Mouse (Mus musculus) embryonic facial prominence, embryonic 11.5 days (tissue): ENCODE results near the gene Usp28. TPM values are rescaled to one million over a fixed set of nuclear protein-coding genes. Genes with fewer than 3 reads are reported as not detected.
"Not testable (repeated sequence)": the region's sequence is repeated elsewhere in the genome, so short reads cannot be mapped to it uniquely, and the experiment has no call there.

Source experiments
- ATAC-seq: fragments of 200-750 bp; cut with Nextera tagmentation; replicated peaks from 2 replicates; pipeline ENCODE4 v1.8.0; 2017; ENCODE audit warnings: low read depth; ENCODE audit not compliant: insufficient number of reproducible peaks, low FRiP score, low TSS enrichment
- DNase-seq: peaks from one replicate; pipeline ENCODE4 v3.0.0-alpha.2; 2015; ENCODE audit warnings: low spot score
- H3K27ac ChIP-seq: fragments of 300-500 bp; sonication (generic); replicated peaks from 2 replicates; pipeline ENCODE4 v1.5.1; 2014; ENCODE audit warnings: mild to moderate bottlenecking, low read depth, low read length, control low read depth
- H3K27me3 ChIP-seq: fragments of 300-500 bp; sonication (generic); 2 replicates; pipeline ENCODE4 v1.6.1; 2014; ENCODE audit warnings: mild to moderate bottlenecking, low read length, moderate library complexity, mixed read lengths; ENCODE audit not compliant: control insufficient read depth, insufficient read depth
- H3K36me3 ChIP-seq: fragments of 300-500 bp; sonication (generic); replicated peaks from 2 replicates; pipeline ENCODE4 v1.6.1; 2014; ENCODE audit warnings: low read depth, mild to moderate bottlenecking, low read length, moderate library complexity, mixed read lengths; ENCODE audit not compliant: control insufficient read depth, insufficient read depth
- H3K4me1 ChIP-seq: fragments of 300-500 bp; sonication (generic); 2 replicates; pipeline ENCODE4 v1.6.1; 2014; ENCODE audit warnings: low read length, mixed read lengths; ENCODE audit not compliant: control insufficient read depth, insufficient read depth
- H3K4me2 ChIP-seq: fragments of 300-500 bp; sonication (generic); 2 replicates; pipeline ENCODE4 v1.6.1; 2014; ENCODE audit warnings: low read depth, mild to moderate bottlenecking, control low read depth, low read length, moderate library complexity
- H3K4me3 ChIP-seq: fragments of 300-500 bp; sonication (generic); 2 replicates; pipeline ENCODE4 v1.5.1; 2014; ENCODE audit warnings: low read depth, low read length, control low read depth
- H3K9ac ChIP-seq: fragments of 300-500 bp; sonication (generic); replicated peaks from 2 replicates; pipeline ENCODE4 v1.6.1; 2014; ENCODE audit warnings: mild to moderate bottlenecking, control low read depth, low read length
- H3K9me3 ChIP-seq: fragments of 300-500 bp; sonication (generic); replicated peaks from 2 replicates; pipeline ENCODE4 v1.6.1; 2016; ENCODE audit warnings: mild to moderate bottlenecking, low read length, inconsistent platforms, mixed read lengths; ENCODE audit not compliant: control insufficient read depth
- WGBS: fragments of 180-500 bp; shearing (Covaris S2); extraction: QIAGEN DNeasy Blood & Tissue Kit; methylation state at CpG from one replicate; pipeline ENCODE4 v1.1.7; 2014; 5-methylcytosine and 5-hydroxymethylcytosine counted together
- polyA plus RNA-seq: library from polyadenylated mRNA; unstranded; fragments of >200 nt; fragmentation: Nextera tagmentation; extraction: Ambion mirVana; gene quantifications from 2 replicates; pipeline ENCODE4 v1.2.1, GENCODE M21; 2014

Gene Usp28
- polyA plus RNA-seq, 1 experiment from 2014 or later: 38.8 TPM

DNA sequence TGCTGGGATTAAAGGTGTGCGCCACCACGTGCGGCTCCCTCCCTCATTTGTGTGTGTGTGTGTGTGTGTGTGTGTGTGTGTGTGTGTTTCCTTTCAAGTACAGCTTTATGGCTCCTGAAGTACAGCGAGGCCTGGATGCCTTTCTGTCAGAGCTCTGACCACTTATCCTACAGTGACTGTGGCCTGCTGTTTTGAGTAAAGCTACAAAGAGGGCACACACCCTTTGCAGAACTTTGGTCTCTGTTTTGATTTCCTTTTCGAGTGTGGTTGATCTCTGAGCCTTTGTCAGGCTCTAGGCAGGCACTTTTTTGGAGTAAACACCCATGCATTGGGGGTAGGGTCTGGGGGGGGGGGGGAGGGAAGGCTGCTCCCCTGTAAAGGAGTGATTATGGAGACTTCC lies 4.8 kb upstream of the Usp28 start:
- H3K27ac ChIP-seq: no peak overlapping the region
- no peaks in the 10 kb centered on the region for H3K27me3 ChIP-seq
- no peaks in the 10 kb centered on the region for H3K4me1 ChIP-seq
- H3K36me3 ChIP-seq: no peaks in the 10 kb centered on the region
- no peak overlapping the region for H3K4me2 ChIP-seq
- H3K9ac ChIP-seq: no peak overlapping the region
- DNase-seq (no peak), ATAC-seq (no peak)
- WGBS: 83% methylated on average over 5 of the region's 5 CpGs
- H3K4me3 ChIP-seq: no peak overlapping the region
- no peaks in the 10 kb centered on the region for H3K9me3 ChIP-seq

DNA sequence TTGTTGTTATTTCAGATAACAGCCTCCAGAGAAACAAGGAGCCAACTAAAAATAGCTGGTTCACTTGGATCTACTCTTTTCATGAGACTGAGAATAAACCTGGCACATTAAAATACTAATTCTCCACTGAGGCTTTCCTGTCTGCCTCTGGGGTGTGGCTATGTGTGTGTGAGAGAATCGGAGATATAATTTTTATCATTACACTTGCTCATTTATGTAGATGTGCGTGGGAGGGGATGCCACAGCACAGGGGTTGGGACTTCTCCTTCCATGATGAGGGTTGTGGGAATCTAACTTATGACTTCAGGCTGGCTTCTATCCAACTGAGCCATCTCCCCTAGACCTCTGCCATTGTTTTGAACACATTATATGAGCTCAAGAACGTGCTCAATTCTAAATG lies 4.4 kb upstream of the Usp28 start:
- no peak overlapping the region for H3K4me3 ChIP-seq
- 85% methylated on average over 3 of the region's 3 CpGs for WGBS
- ATAC-seq (no peak), DNase-seq (no peak)
- H3K4me2 ChIP-seq: no peak overlapping the region
- no peaks in the 10 kb centered on the region for H3K36me3 ChIP-seq
- H3K27ac ChIP-seq: no peak overlapping the region
- H3K4me1 ChIP-seq: no peaks in the 10 kb centered on the region
- H3K9ac ChIP-seq: no peak overlapping the region
- no peaks in the 10 kb centered on the region for H3K9me3 ChIP-seq
- no peaks in the 10 kb centered on the region for H3K27me3 ChIP-seq

DNA sequence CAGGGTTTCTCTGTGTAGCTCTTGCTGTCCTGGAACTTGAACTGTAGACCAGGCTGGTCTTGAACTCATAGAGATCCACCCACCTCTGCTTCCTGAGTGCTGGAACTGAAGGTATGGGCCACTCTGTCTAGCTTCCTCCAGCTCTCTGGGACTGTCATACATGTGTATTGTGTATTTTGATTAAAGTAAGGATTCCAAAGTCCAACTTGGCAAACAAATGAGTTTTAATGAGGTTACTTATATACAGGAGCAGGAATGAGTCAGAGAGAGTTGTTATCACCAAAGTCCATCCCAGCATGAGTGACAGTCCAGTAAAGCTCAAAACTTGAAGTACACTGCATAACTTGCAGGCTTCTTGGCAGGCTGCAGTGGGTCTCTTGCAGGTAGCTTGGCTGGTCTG lies 3.3 kb upstream of the Usp28 start:
- ATAC-seq (no peak), DNase-seq (no peak)
- no peak overlapping the region for H3K27ac ChIP-seq
- H3K27me3 ChIP-seq: no peaks in the 10 kb centered on the region
- no peak overlapping the region for H3K4me3 ChIP-seq
- H3K9me3 ChIP-seq: no peaks in the 10 kb centered on the region
- H3K9ac ChIP-seq: no peak overlapping the region
- H3K36me3 ChIP-seq: no peaks in the 10 kb centered on the region
- H3K4me2 ChIP-seq: no peak overlapping the region
- no peaks in the 10 kb centered on the region; the same call in 1 of the 2 replicates for H3K4me1 ChIP-seq

DNA sequence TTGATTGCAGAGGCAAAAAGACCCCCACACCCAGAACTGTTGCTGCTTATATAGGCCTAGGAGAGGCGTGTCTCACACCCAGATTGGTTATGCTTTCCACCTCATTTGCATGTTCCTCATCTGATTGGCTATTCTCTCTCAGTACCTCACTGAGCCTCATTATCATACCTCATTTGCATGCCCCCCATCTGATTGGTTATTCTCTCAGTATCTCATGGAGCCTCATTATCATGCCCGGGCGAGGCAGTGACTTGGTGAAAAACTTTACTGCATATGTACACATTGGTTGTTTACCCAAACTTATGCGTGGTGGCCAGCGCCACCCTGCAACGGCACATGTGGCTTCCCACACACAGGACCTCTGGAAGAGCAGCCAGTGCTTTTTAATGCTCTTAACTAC lies 1.4 kb upstream of the Usp28 start:
- not testable (repeated sequence) for H3K4me3 ChIP-seq, H3K9me3 ChIP-seq, H3K36me3 ChIP-seq, H3K27ac ChIP-seq, DNase-seq, H3K4me2 ChIP-seq, H3K27me3 ChIP-seq, H3K9ac ChIP-seq, H3K4me1 ChIP-seq, ATAC-seq
- WGBS: 94% methylated on average over 6 of the region's 6 CpGs

DNA sequence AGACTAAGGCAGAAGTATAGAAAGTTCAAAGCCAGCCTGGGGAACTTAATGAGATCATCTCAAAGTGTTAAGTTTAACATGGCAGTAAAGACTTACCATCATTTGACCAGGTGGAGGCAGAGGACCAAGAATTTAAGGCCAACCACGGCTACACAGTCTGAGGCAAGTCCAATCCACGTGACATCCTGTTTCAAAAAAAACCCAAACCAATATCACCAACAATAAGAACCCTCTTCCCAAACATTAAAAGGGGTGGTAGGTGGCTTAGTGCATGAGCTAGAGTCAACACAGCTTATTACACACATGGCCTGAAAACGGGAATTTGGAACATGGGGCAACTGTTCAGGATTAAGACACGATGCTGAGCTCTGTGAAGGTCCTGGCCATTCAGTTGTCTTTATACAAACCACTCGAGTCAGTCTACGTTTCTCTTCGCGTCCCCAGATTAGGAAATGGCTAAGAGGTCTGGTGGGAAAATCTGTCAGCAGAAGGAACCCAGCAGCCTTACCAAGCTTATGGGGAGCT lies 793 bp upstream of the Usp28 start:
- ATAC-seq: 0 out of 2 replicates have a peak, but pooled peaks have one; percentile 1
- H3K36me3 ChIP-seq: no peaks in the 10 kb centered on the region
- peak; percentile 17 for DNase-seq
- 32% methylated on average over 8 of the region's 8 CpGs for whole genome bisulfite sequencing
- H3K27ac ChIP-seq: peak overlapping the region; percentile 72
- no peaks in the 10 kb centered on the region for H3K9me3 ChIP-seq
- H3K9ac ChIP-seq: peak overlapping the region; percentile 65
- no peaks in the 10 kb centered on the region; the same call in 1 of the 2 replicates for H3K4me1 ChIP-seq
- peak overlapping the region; percentile 69 for H3K4me2 ChIP-seq
- no peaks in the 10 kb centered on the region for H3K27me3 ChIP-seq
- H3K4me3 ChIP-seq: peak overlapping the region; percentile 80

DNA sequence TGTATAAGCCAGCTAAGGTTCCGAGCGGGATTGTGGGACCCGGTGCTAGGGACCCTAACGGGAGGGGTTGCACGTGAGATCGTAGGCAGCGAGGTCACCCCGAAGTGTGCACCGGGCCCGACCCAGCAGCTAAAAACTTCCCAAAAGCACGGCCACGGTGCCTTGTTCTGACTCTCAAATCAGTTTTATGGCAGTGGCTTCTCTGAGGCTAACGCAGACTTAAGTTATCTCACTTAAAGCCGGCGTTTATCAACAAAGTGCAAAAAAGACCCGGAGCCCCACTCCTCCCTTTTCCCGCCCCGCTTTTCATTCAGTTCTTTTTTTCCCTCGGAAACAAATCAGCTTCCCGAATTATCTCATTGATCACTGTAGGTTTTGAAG lies 523 bp downstream of the Usp28 start:
- H3K4me1 ChIP-seq: no peaks in the 10 kb centered on the region; the same call in 1 of the 2 replicates
- no peak for ATAC-seq
- peak overlapping the region; percentile 80 for H3K4me3 ChIP-seq
- H3K27ac ChIP-seq: no peak overlapping the region
- H3K36me3 ChIP-seq: no peaks in the 10 kb centered on the region
- WGBS: under 1% methylated on average over 20 of the region's 20 CpGs
- DNase-seq: peak; percentile 47
- H3K9ac ChIP-seq: peak overlapping the region; percentile 85
- H3K4me2 ChIP-seq: peak overlapping the region; percentile 69
- no peaks in the 10 kb centered on the region for H3K27me3 ChIP-seq
- H3K9me3 ChIP-seq: no peaks in the 10 kb centered on the region

DNA sequence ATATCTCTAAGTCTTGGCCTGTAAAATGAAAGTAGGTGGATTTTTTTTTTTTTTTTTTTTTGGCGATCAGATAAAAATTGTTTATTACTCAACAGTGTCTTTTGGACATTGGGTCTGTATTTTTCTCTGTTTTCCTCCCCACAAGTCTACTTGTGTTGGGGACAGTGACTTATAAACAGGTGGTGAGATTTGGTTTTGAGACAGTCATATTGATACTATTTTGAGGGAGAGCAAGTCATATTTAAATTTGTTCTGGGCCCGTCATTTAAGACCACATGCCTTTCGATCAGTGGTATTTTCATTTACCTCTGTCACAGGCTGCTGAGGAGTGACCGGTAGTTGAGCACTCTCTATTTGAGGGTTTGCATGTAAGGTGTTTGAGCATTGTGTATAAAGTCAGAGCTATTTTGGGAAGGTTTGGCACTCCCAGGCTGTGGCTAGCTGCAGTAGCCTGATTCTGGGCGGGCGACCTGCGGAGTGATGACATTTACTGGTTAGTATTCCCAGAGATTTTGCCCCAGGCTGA lies 1.5 kb downstream of the Usp28 start:
- 20% methylated on average over 7 of the region's 7 CpGs for WGBS
- no peaks in the 10 kb centered on the region; the same call in 1 of the 2 replicates for H3K4me1 ChIP-seq
- H3K27me3 ChIP-seq: no peaks in the 10 kb centered on the region
- H3K4me2 ChIP-seq: peak overlapping the region; percentile 11
- H3K4me3 ChIP-seq: peak overlapping the region; percentile 16; the same call in 1 of the 2 replicates
- ATAC-seq: no peak
- H3K9me3 ChIP-seq: no peaks in the 10 kb centered on the region
- H3K9ac ChIP-seq: no peak overlapping the region
- peak; percentile 25 for DNase-seq
- H3K27ac ChIP-seq: no peak overlapping the region
- H3K36me3 ChIP-seq: no peaks in the 10 kb centered on the region

DNA sequence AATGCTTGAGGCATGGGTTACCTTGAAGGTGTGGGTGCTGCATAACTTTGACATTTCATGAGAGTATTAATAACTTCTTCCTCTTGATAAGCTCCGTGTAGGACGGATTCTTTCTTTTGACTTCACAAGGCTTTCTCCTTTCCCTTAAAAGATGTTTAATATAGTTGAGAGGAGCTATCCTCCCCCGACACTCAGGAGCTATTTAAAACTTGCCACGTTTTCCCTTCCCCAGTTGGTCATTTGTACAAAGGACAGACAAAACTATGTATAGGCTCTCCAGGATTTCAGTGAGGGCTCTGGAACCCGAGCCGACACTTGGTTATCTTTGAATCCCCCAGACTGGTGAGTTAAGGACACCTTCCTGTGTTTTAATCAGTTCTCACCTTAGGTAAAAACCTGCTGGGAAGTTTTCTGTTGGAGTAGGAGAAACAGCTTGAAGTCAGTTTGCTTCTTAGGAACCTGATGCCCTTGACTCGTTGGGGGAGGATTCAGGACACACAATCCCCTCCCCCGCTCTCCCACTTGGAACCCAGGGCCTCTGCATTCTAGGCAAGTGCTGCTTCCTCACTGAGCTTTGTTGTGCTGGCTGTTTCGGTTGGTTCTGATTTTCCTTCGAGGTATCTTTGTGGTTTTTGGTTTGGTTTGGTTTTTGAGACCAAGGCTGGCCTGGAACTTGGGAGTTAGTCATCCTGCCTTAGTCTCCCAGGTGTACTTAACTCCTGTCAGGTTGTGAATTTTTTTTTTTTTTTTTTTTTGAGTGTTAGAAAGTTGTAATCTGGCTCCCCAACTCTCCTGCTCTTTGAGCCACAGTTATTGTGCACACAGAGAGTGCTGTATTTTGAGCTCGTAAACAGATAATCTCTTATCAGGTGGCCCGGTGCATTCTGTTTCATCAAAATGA lies 2.3 kb downstream of the Usp28 start:
- no peaks in the 10 kb centered on the region for H3K36me3 ChIP-seq
- no peak overlapping the region for H3K27ac ChIP-seq
- no peaks in the 10 kb centered on the region for H3K27me3 ChIP-seq
- H3K9ac ChIP-seq: no peak overlapping the region; the same call in 1 of the 2 replicates
- peak overlapping the region; percentile 23 for H3K4me2 ChIP-seq
- 24% methylated on average over 12 of the region's 12 CpGs for WGBS
- peak; percentile 60 for DNase-seq
- ATAC-seq: no peak
- H3K4me1 ChIP-seq: no peaks in the 10 kb centered on the region; the same call in 1 of the 2 replicates
- H3K4me3 ChIP-seq: peak overlapping the region; percentile 16; the same call in 1 of the 2 replicates
- no peaks in the 10 kb centered on the region for H3K9me3 ChIP-seq
